Mouse (Mus musculus) lung, embryonic 15.5 days (tissue): ENCODE results near the gene Sppl3. TPM values are rescaled to one million over a fixed set of nuclear protein-coding genes. Genes with fewer than 3 reads are reported as not detected.
"Not testable (repeated sequence)": the region's sequence is repeated elsewhere in the genome, so short reads cannot be mapped to it uniquely, and the experiment has no call there.

ENCODE experiments used
- ATAC-seq: fragments of 200-750 bp; cut with Nextera tagmentation; 2 replicates; pipeline ENCODE4 v1.8.0; 2017; ENCODE audit warnings: moderate number of reproducible peaks, borderline replicate concordance; ENCODE audit not compliant: low FRiP score, low TSS enrichment; ENCODE audit errors: extremely low read depth
- H3K27ac ChIP-seq: fragments of 300-500 bp; sonication (generic); 2 replicates; pipeline ENCODE4 v1.5.1; 2015; ENCODE audit warnings: moderate library complexity, mild to moderate bottlenecking, inconsistent platforms
- H3K27me3 ChIP-seq: fragments of 300-500 bp; sonication (generic); 2 replicates; pipeline ENCODE4 v1.6.1; 2015; ENCODE audit warnings: inconsistent platforms
- H3K36me3 ChIP-seq: fragments of 300-500 bp; sonication (generic); 2 replicates; pipeline ENCODE4 v1.6.1; 2015; ENCODE audit warnings: inconsistent platforms
- H3K4me1 ChIP-seq: fragments of 300-500 bp; sonication (generic); 2 replicates; pipeline ENCODE4 v1.6.1; 2015; ENCODE audit warnings: inconsistent platforms
- H3K4me2 ChIP-seq: fragments of 300-500 bp; sonication (generic); 2 replicates; pipeline ENCODE4 v1.6.1; 2015; ENCODE audit warnings: inconsistent platforms, mild to moderate bottlenecking, moderate library complexity
- H3K4me3 ChIP-seq: fragments of 300-500 bp; sonication (generic); 2 replicates; pipeline ENCODE4 v1.5.1; 2015; ENCODE audit warnings: mild to moderate bottlenecking, inconsistent platforms
- H3K9ac ChIP-seq: fragments of 300-500 bp; sonication (generic); 2 replicates; pipeline ENCODE4 v1.6.1; 2015; ENCODE audit warnings: inconsistent platforms
- H3K9me3 ChIP-seq: fragments of 300-500 bp; sonication (generic); 2 replicates; pipeline ENCODE4 v1.6.1; 2016; ENCODE audit warnings: inconsistent platforms
- WGBS: fragments of 180-500 bp; shearing (Covaris S2); methylation state at CpG from one replicate; pipeline ENCODE4 v1.1.7; 2015; 5-methylcytosine and 5-hydroxymethylcytosine counted together
- polyA plus RNA-seq: library from polyadenylated mRNA; unstranded; fragments of >200 nt; fragmentation: Nextera tagmentation; extraction: Ambion mirVana; gene quantifications from 2 replicates; pipeline ENCODE4 v1.2.1, GENCODE M21; 2015

Gene Sppl3
- polyA plus RNA-seq, 1 experiment from 2014 or later, result 19.0 TPM

- no peak overlapping the region for H3K27ac ChIP-seq
- 95% methylated on average over 2 of the region's 2 CpGs for whole genome bisulfite sequencing
- peaks cover 3% of the 10 kb centered on the region; the same call in 1 of the 2 replicates for H3K9me3 ChIP-seq
- no peak for ATAC-seq
- peaks cover 73% of the 10 kb centered on the region for H3K36me3 ChIP-seq
- H3K27me3 ChIP-seq, result no peaks in the 10 kb centered on the region
- H3K4me3 ChIP-seq, result no peak overlapping the region
- H3K4me1 ChIP-seq, result no peaks in the 10 kb centered on the region
- H3K4me2 ChIP-seq, result no peak overlapping the region
- H3K9ac ChIP-seq, result no peak overlapping the region
Observed at GRCm38 (mm10) chr5:115085675-115086074, 74.7 kb downstream of the Sppl3 start.

GRCm38 (mm10) chr5:115089592-115090268, 78.8 kb downstream of the Sppl3 start:
- ATAC-seq, result no peak
- Histone ChIP-seq H3K9me3 (peaks cover 3% of the 10 kb centered on the region; the same call in 1 of the 2 replicates), H3K4me1 (no peaks in the 10 kb centered on the region), H3K4me3 (no peak overlapping the region), H3K27me3 (no peaks in the 10 kb centered on the region), H3K9ac (no peak overlapping the region), H3K27ac (no peak overlapping the region), H3K4me2 (no peak overlapping the region), H3K36me3 (peaks cover 76% of the 10 kb centered on the region)
- WGBS, result 95% methylated on average over 5 of the region's 5 CpGs

GRCm38 (mm10) chr5:115091015-115091414, 80.1 kb downstream of the Sppl3 start:
- 67% methylated on average over 3 of the region's 3 CpGs for WGBS

GRCm38 (mm10) chr5:115091776-115092175, 80.8 kb downstream of the Sppl3 start:
- Histone ChIP-seq H3K9me3 (peaks cover 3% of the 10 kb centered on the region; the same call in 1 of the 2 replicates), H3K4me3 (no peak overlapping the region), H3K27ac (no peak overlapping the region), H3K4me2 (no peak overlapping the region), H3K9ac (no peak overlapping the region), H3K4me1 (no peaks in the 10 kb centered on the region), H3K36me3 (peaks cover 79% of the 10 kb centered on the region), H3K27me3 (no peaks in the 10 kb centered on the region)
- ATAC-seq, result no peak
- 90% methylated on average over 6 of the region's 6 CpGs for WGBS

More at GRCm38 (mm10) chr5:115091015-115091414, 80.1 kb downstream of the Sppl3 start:
- Histone ChIP-seq H3K27ac (no peak overlapping the region), H3K27me3 (no peaks in the 10 kb centered on the region), H3K9ac (no peak overlapping the region), H3K4me1 (no peaks in the 10 kb centered on the region), H3K4me2 (no peak overlapping the region), H3K36me3 (peaks cover 79% of the 10 kb centered on the region), H3K4me3 (no peak overlapping the region), H3K9me3 (peaks cover 3% of the 10 kb centered on the region; the same call in 1 of the 2 replicates)
- ATAC-seq, result no peak

- Histone ChIP-seq H3K4me1 (no peaks in the 10 kb centered on the region), H3K4me3 (no peak within 1 kb of the TSS), H3K9ac (no peak within 1 kb of the TSS), H3K27ac (no peak within 1 kb of the TSS), H3K36me3 (peaks cover 69% of the 10 kb centered on the region), H3K4me2 (no peak within 1 kb of the TSS), H3K27me3 (no peaks in the 10 kb centered on the region), H3K9me3 (no peaks in the 10 kb centered on the region)
- no peak for ATAC-seq
- WGBS, result 93% methylated on average over 8 of the region's 8 CpGs
Observed at GRCm38 (mm10) chr5:115098195-115098594, 87.3 kb downstream of the Sppl3 start, which contains the start of gene Gm10401. Gene Gm10401, minus strand, starts transcription at chr5:115098295.

GRCm38 (mm10) chr5:115099530-115099929, 88.6 kb downstream of the Sppl3 start:
- no peak for ATAC-seq
- 77% methylated on average over 5 of the region's 5 CpGs for WGBS
- Histone ChIP-seq H3K4me1 (no peaks in the 10 kb centered on the region), H3K4me3 (no peak overlapping the region), H3K9ac (no peak overlapping the region), H3K27ac (no peak overlapping the region), H3K4me2 (no peak overlapping the region), H3K27me3 (no peaks in the 10 kb centered on the region), H3K36me3 (peaks cover 62% of the 10 kb centered on the region), H3K9me3 (no peaks in the 10 kb centered on the region)

- WGBS, result 64% methylated on average over 9 of the region's 9 CpGs
- H3K4me1 ChIP-seq, result no peaks in the 10 kb centered on the region
- H3K4me2 ChIP-seq, result no peak overlapping the region
- H3K9ac ChIP-seq, result no peak overlapping the region
- no peaks in the 10 kb centered on the region for H3K27me3 ChIP-seq
- ATAC-seq, result no peak
- no peaks in the 10 kb centered on the region for H3K9me3 ChIP-seq
- peaks cover 57% of the 10 kb centered on the region for H3K36me3 ChIP-seq
- H3K4me3 ChIP-seq, result no peak overlapping the region
- no peak overlapping the region for H3K27ac ChIP-seq
Observed at GRCm38 (mm10) chr5:115099991-115100390, 89.1 kb downstream of the Sppl3 start.

GRCm38 (mm10) chr5:115100473-115100872, 89.5 kb downstream of the Sppl3 start:
- 74% methylated on average over 6 of the region's 6 CpGs for WGBS
- H3K9me3 ChIP-seq, result no peaks in the 10 kb centered on the region
- no peak overlapping the region for H3K9ac ChIP-seq

GRCm38 (mm10) chr5:115102231-115102630, 91.3 kb downstream of the Sppl3 start:
- no peak overlapping the region for H3K9ac ChIP-seq
- ATAC-seq, result no peak
- peaks cover 39% of the 10 kb centered on the region for H3K36me3 ChIP-seq
- H3K4me3 ChIP-seq, result no peak overlapping the region
- 80% methylated on average over 2 of the region's 2 CpGs for WGBS
- H3K4me2 ChIP-seq, result no peak overlapping the region
- no peaks in the 10 kb centered on the region for H3K9me3 ChIP-seq
- no peak overlapping the region for H3K27ac ChIP-seq
- no peaks in the 10 kb centered on the region for H3K4me1 ChIP-seq
- no peaks in the 10 kb centered on the region for H3K27me3 ChIP-seq

More at GRCm38 (mm10) chr5:115100473-115100872, 89.5 kb downstream of the Sppl3 start:
- Histone ChIP-seq H3K27me3 (no peaks in the 10 kb centered on the region), H3K4me2 (no peak overlapping the region), H3K27ac (no peak overlapping the region), H3K36me3 (peaks cover 52% of the 10 kb centered on the region), H3K4me1 (no peaks in the 10 kb centered on the region), H3K4me3 (no peak overlapping the region)
- no peak for ATAC-seq

GRCm38 (mm10) chr5:115103253-115103652, 92.3 kb downstream of the Sppl3 start:
- H3K9me3 ChIP-seq, H3K4me3 ChIP-seq, H3K9ac ChIP-seq, H3K27me3 ChIP-seq, H3K27ac ChIP-seq, H3K4me2 ChIP-seq, H3K4me1 ChIP-seq, ATAC-seq: not testable (repeated sequence)
- 96% methylated on average over 23 of the region's 23 CpGs for WGBS
- H3K36me3 ChIP-seq, result peaks cover 30% of the 10 kb centered on the region

GRCm38 (mm10) chr5:115111156-115111555, 100.2 kb downstream of the Sppl3 start:
- no peak overlapping the region for H3K27ac ChIP-seq
- no peaks in the 10 kb centered on the region for H3K4me1 ChIP-seq
- no peak overlapping the region for H3K4me3 ChIP-seq
- no peaks in the 10 kb centered on the region for H3K9me3 ChIP-seq
- H3K4me2 ChIP-seq, result no peak overlapping the region
- ATAC-seq, result no peak
- H3K36me3 ChIP-seq, result peaks cover 19% of the 10 kb centered on the region
- 88% methylated on average over 8 of the region's 8 CpGs for WGBS
- H3K27me3 ChIP-seq, result no peaks in the 10 kb centered on the region
- no peak overlapping the region for H3K9ac ChIP-seq

- H3K4me2 ChIP-seq, result no peak overlapping the region
- no peak overlapping the region for H3K27ac ChIP-seq
- 95% methylated on average over 12 of the region's 12 CpGs for WGBS
- ATAC-seq, result no peak
- H3K36me3 ChIP-seq, result peaks cover 25% of the 10 kb centered on the region
- no peaks in the 10 kb centered on the region for H3K9me3 ChIP-seq
- no peak overlapping the region for H3K4me3 ChIP-seq
- no peak overlapping the region for H3K9ac ChIP-seq
- H3K27me3 ChIP-seq, result no peaks in the 10 kb centered on the region
- peaks cover 1% of the 10 kb centered on the region; the same call in 1 of the 2 replicates for H3K4me1 ChIP-seq
Observed at GRCm38 (mm10) chr5:115113244-115113643, 102.3 kb downstream of the Sppl3 start.
